Mouse (Mus musculus) subcutaneous adipose tissue, adult 2 months (tissue): Measurements from ENCODE around the gene Esp23. TPM values are rescaled to one million over a fixed set of nuclear protein-coding genes. Genes with fewer than 3 reads are reported as not detected.

Experiments used
- polyA plus RNA-seq: library from polyadenylated mRNA; depleted of rRNA; stranded (reverse); fragments of >200 nt; gene quantifications from 2 replicates; pipeline ENCODE4 v1.2.3, GENCODE M21; 2012; ENCODE audit warnings: low replicate concordance; rRNA removed

The Esp23 gene
- polyA plus RNA-seq, result not detected in 2 replicates

GRCm38 (mm10) chr17:39076937-39077336, at the start of gene Esp23:
Gene Esp23 (minus strand): TSS chr17:39077037.

GRCm38 (mm10) chr17:39095034-39095433, 18.2 kb upstream of the Esp23 start, which contains the start of gene Esp22:
Gene Esp22 (plus strand): TSS chr17:39095334.

GRCm38 (mm10) chr17:39043241-39043640, 33.6 kb downstream of the Esp23 start, which contains the start of gene Gm21903:
Gene Gm21903 (minus strand): TSS chr17:39043341.

GRCm38 (mm10) chr17:39036395-39036794, 40.4 kb downstream of the Esp23 start, which contains the start of gene Esp24:
Gene Esp24 (plus strand): TSS chr17:39036695.

Other genes with a start within 250 kb of the Esp23 start
- not detected in 2 replicates for gene Esp24, start 40.3 kb downstream of the Esp23 start, polyA plus RNA-seq
- gene Gm21903, start 33.7 kb downstream of the Esp23 start, polyA plus RNA-seq, result not detected in 2 replicates
- gene Esp22, start 18.3 kb upstream of the Esp23 start, polyA plus RNA-seq, result not detected in 2 replicates